22 mouse cellular contexts compared by ENCODE assay signal in the genomic region with DNA sequence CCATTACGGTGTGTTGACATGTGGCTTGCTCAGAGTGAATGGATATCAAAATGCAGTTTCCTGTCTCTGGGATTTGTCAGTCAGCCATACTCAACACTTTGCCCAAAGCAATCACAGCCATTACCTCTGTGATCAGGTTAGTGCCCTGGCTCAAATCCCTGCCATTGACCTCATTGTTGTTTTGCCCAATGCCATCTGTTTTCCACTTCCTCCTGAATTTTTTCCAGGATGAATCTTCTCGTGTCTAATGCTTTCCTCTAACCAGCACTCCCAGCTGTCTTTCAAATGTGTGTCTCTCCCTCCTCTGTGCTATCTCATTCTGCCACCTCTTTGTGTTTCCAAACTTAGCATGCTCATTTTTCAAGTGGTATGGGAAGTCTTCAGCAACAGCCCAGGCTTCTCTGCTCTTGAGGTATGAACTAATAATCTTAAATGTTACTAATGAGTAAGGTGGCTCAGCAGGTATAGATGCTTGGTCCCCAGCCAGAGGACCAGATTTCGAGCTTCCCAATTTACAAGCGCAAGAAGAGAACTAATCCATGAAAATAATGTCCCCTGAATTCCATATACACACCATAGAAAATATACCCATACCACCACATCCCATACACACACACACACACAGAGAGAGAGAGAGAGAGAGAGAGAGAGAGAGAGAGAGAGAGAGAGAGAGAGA.
DNase-seq lines count a peak whose midpoint lies in the region; ATAC-seq and TF ChIP-seq lines count a peak whose summit lies in the region.
"Had no signal": no experiment of that assay in that cellular context is flagged by ENCODE, and none has a peak within 500 bp of the region (broad histone marks: within the 10 kb centered on the region; RNA-seq: fewer than 3 reads in every experiment).

No protein-coding gene starts in this region.

- H3K27me3 ChIP-seq in cerebellum, adult 2 months (ENCODE audit: control insufficient read depth, insufficient read depth, low read length), result no peaks in the 10 kb centered on the region
- H3K27me3 ChIP-seq: embryonic facial prominence, embryonic 12.5 days; forebrain, embryonic 15.5 days; hindbrain, embryonic 12.5 days had no signal

- TF ChIP-seq POLR2A in cerebellum, adult 2 months (IDR thresholded peaks at IDR 0.05; ENCODE audit: borderline replicate concordance, insufficient read depth, low read length), result no peak

- intact Hi-C loops in gastrocnemius, adult 2 months (cut with DNase I), result no loop called here

- 16% methylated on average over 4 of the region's 4 CpGs for WGBS in cerebellum, adult 2 months

- no peak for TF ChIP-seq CTCF in cerebellum, adult 2 months (IDR thresholded peaks at IDR 0.05; ENCODE audit: borderline replicate concordance, insufficient read depth, low read depth, low read length)
- TF ChIP-seq CTCF in gastrocnemius, adult 2 months (IDR thresholded peaks at IDR 0.05), result no peak

- DNase-seq in cerebellum, postnatal 4 days (ENCODE audit: low spot score in 2 of 2), result no peak
- peak; percentile 97 for DNase-seq in brain, adult 2 months (ENCODE audit: low read depth, low spot score)
- DNase-seq in cerebellum, adult 2 months, result peak; percentile 77 to 96
- peak; percentile 64 to 77 for DNase-seq in cerebellum, postnatal 10 days
- no peak for DNase-seq in right cerebral cortex, postnatal 14 days
- DNase-seq in frontal cortex, adult 2 months (ENCODE audit: extremely low spot score in 1 of 2, low spot score in 1 of 2), result no peak
- DNase-seq in gastrocnemius, adult 2 months, result no peak
- DNase-seq: adrenal gland, postnatal 14 days; B cell, adult 2 months; embryo, embryonic 11 days; gastrocnemius, postnatal 36 days; heart, adult 11 months; heart, postnatal 36 days; kidney, adult 8-10 months had no signal

- no peak overlapping the region for H3K4me3 ChIP-seq in cerebellum, adult 2 months (replicated peaks; ENCODE audit: insufficient read depth, low read depth, low read length)
- H3K4me3 ChIP-seq in gastrocnemius, adult 2 months, result no peak overlapping the region
- H3K4me3 ChIP-seq: embryonic facial prominence, embryonic 12.5 days; forebrain, embryonic 15.5 days; hindbrain, embryonic 12.5 days had no signal

- peak; percentile 96 for ATAC-seq in cerebellum, adult (ENCODE audit: insufficient number of reproducible peaks, low FRiP score, low TSS enrichment)
- ATAC-seq: CD4-positive, CD25-positive, alpha-beta regulatory T cell, adult 4 months; forebrain, embryonic 15.5 days; hindbrain, embryonic 16.5 days; inflammation-experienced regulatory T-cells, adult 6 months; intestine, postnatal 0 days had no signal

- H3K4me1 ChIP-seq in cerebellum, adult 2 months (ENCODE audit: control insufficient read depth, insufficient read depth, low read length), result peaks cover 13% of the 10 kb centered on the region; the same call in 1 of the 2 replicates
- H3K4me1 ChIP-seq: embryonic facial prominence, embryonic 12.5 days; forebrain, embryonic 15.5 days; hindbrain, embryonic 12.5 days had no signal

- H3K27ac ChIP-seq in cerebellum, adult 2 months (ENCODE audit: insufficient read depth, low read length), result peak overlapping the region; percentile 22; the same call in 1 of the 2 replicates
- H3K27ac ChIP-seq in gastrocnemius, adult 2 months, result no peak overlapping the region
- H3K27ac ChIP-seq: embryonic facial prominence, embryonic 12.5 days; forebrain, embryonic 15.5 days; hindbrain, embryonic 12.5 days had no signal

Comparison
In these comparisons a context has a peak if more than half of its experiments do, and no peak if none do; other contexts are left out.
1. DNase-seq: peak in brain, adult 2 months (single experiment), cerebellum, adult 2 months (2 of 2) and cerebellum, postnatal 10 days (2 of 2); none in cerebellum, postnatal 4 days (0 of 2), right cerebral cortex, postnatal 14 days (single experiment), frontal cortex, adult 2 months (0 of 2) and gastrocnemius, adult 2 months (single experiment).